Mouse (Mus musculus): ENCODE measurements around the gene Smarcb1.

DNA sequence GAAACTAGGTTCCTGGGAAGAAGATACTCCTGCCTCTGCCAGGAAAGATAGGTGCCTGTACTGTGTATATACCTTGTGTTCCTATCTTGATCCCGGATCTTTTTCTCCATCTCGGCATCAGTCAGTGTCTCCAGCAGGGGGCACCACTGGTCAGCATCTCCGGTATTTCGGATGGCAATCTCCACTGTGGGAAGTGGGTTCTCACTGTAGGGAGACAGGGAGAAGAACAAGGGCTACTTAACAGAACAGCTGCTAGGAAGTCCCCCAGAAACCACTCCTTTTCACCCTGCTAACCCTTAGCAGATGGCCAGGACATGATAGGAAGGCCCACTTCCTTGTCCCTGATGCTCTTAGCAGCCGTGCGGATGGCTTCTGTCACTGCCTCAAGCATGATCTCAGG is 24.0 kb downstream of the Smarcb1 start:
- TF ChIP-seq CTCF (IDR thresholded peaks at IDR 0.05; ENCODE audit: borderline replicate concordance, insufficient read depth, low read depth, low read length) (peak; percentile 87), POLR2A (IDR thresholded peaks at IDR 0.05; ENCODE audit: borderline replicate concordance, insufficient read depth, low read length) (no peak)

All from cerebellum, adult 2 months (tissue).